Mouse (Mus musculus) forebrain, embryonic 11.5 days (tissue): ENCODE data around the gene Cd34. TPM values are rescaled to one million over a fixed set of nuclear protein-coding genes. Genes with fewer than 3 reads are reported as not detected.

Experiments
- ATAC-seq: fragments of 200-750 bp; cut with Nextera tagmentation; replicated peaks from 2 replicates; pipeline ENCODE4 v1.8.0; 2017; ENCODE audit warnings: moderate TSS enrichment; ENCODE audit not compliant: low FRiP score
- DNase-seq: peaks from one replicate; pipeline ENCODE4 v3.0.0-alpha.2; 2017; ENCODE audit warnings: low spot score
- H3K27ac ChIP-seq: fragments of 300-500 bp; sonication (generic); 2 replicates; pipeline ENCODE4 v1.5.1; 2014; ENCODE audit warnings: low read depth, low read length
- H3K27me3 ChIP-seq: fragments of 300-500 bp; sonication (generic); 2 replicates; pipeline ENCODE4 v1.6.1; 2014; ENCODE audit warnings: mild to moderate bottlenecking, low read length, mixed read lengths; ENCODE audit not compliant: control insufficient read depth, insufficient read depth
- H3K36me3 ChIP-seq: fragments of 300-500 bp; sonication (generic); 2 replicates; pipeline ENCODE4 v1.6.1; 2014; ENCODE audit warnings: mild to moderate bottlenecking, low read length, moderate library complexity, mixed read lengths; ENCODE audit not compliant: control insufficient read depth, insufficient read depth
- H3K4me1 ChIP-seq: fragments of 300-500 bp; sonication (generic); replicated peaks from 2 replicates; pipeline ENCODE4 v1.6.1; 2014; ENCODE audit warnings: low read length, mixed read lengths; ENCODE audit not compliant: control insufficient read depth, insufficient read depth
- H3K4me2 ChIP-seq: fragments of 300-500 bp; sonication (generic); 2 replicates; pipeline ENCODE4 v1.6.1; 2014; ENCODE audit warnings: low read depth, mild to moderate bottlenecking, low read length, moderate library complexity, mixed read lengths; ENCODE audit not compliant: severe bottlenecking
- H3K4me3 ChIP-seq: fragments of 300-500 bp; sonication (generic); 2 replicates; pipeline ENCODE4 v1.5.1; 2014; ENCODE audit warnings: low read depth, low read length
- H3K9ac ChIP-seq: fragments of 300-500 bp; sonication (generic); 2 replicates; pipeline ENCODE4 v1.6.1; 2014; ENCODE audit warnings: low read length
- H3K9me3 ChIP-seq: fragments of 300-500 bp; sonication (generic); 2 replicates; pipeline ENCODE4 v1.6.1; 2016; ENCODE audit warnings: low read length, mixed read lengths; ENCODE audit not compliant: control insufficient read depth
- WGBS: fragments of 180-500 bp; shearing (Covaris S2); extraction: QIAGEN DNeasy Blood & Tissue Kit; methylation state at CpG from one replicate; pipeline ENCODE4 v1.1.7; 2014; 5-methylcytosine and 5-hydroxymethylcytosine counted together
- polyA plus RNA-seq: library from polyadenylated mRNA; unstranded; fragments of >200 nt; fragmentation: Nextera tagmentation; extraction: Ambion mirVana; gene quantifications from 2 replicates; pipeline ENCODE4 v1.2.1, GENCODE M21; 2014

Gene Cd34
- polyA plus RNA-seq, 1 experiment from 2014 or later: 51.0 TPM

- ATAC-seq: no peak
Measured at GRCm38 (mm10) chr1:194929972-194930355, 8.7 kb upstream of the Cd34 start.

DNA sequence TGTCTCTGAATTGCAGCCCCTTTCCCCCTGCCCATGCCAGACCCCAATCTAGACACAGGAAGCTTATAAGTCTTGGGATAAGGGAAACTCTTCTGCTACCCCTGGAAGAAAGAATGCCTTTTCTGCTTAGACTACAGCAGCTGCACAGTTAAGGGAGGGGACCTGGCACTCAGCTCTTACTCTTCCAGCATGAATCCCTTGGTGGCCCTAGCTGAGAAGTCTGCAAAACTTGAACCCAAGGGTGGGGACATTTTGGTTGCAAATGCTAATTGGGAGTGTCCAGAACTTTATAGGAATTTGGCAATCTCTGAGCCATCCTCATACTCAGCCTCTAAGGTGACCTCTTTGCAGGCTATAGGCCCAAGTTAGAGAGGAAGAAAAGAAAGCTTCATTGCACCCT is 7.9 kb upstream of the Cd34 start:
- Histone ChIP-seq H3K36me3 (no peaks in the 10 kb centered on the region), H3K4me3 (no peak overlapping the region), H3K27ac (no peak overlapping the region), H3K4me1 (no peaks in the 10 kb centered on the region), H3K9me3 (no peaks in the 10 kb centered on the region), H3K4me2 (no peak overlapping the region), H3K27me3 (no peaks in the 10 kb centered on the region), H3K9ac (no peak overlapping the region)
- DNase-seq (no peak), ATAC-seq (no peak)

More at GRCm38 (mm10) chr1:194929972-194930355, 8.7 kb upstream of the Cd34 start:
- Histone ChIP-seq H3K4me2 (no peak overlapping the region), H3K27ac (no peak overlapping the region), H3K4me1 (no peaks in the 10 kb centered on the region), H3K4me3 (no peak overlapping the region), H3K27me3 (no peaks in the 10 kb centered on the region), H3K36me3 (no peaks in the 10 kb centered on the region), H3K9me3 (no peaks in the 10 kb centered on the region), H3K9ac (no peak overlapping the region)
- WGBS: 78% methylated on average over 1 of the region's 1 CpGs
- DNase-seq: no peak

DNA sequence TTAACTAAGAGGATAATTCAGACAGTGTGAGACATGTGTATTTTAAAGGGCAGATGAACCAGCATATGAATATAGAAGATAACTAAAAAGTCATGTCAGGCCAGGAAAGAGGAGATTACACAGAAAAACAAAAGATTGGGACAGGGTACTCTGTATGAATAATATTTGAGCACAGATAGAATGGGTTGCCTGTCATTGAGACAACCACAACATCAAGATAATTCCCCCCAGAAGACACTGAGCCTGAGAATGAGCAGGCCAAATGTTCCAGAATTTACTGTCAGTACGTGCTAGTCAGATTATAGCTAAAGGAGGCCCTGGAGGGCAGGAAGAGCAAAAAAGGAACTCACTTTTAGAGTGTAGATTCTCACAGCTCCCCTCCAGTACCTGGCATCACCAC is 3.3 kb upstream of the Cd34 start:
- H3K27ac ChIP-seq: no peak overlapping the region
- H3K9me3 ChIP-seq: no peaks in the 10 kb centered on the region
- H3K4me2 ChIP-seq: no peak overlapping the region
- no peaks in the 10 kb centered on the region for H3K27me3 ChIP-seq
- no peaks in the 10 kb centered on the region for H3K4me1 ChIP-seq
- no peak overlapping the region for H3K9ac ChIP-seq
- ATAC-seq (no peak), DNase-seq (no peak)
- 43% methylated on average over 1 of the region's 1 CpGs for WGBS
- no peaks in the 10 kb centered on the region for H3K36me3 ChIP-seq
- H3K4me3 ChIP-seq: no peak overlapping the region

GRCm38 (mm10) chr1:194941528-194941927 is 2.9 kb downstream of the Cd34 start:
- H3K4me2 ChIP-seq: no peak overlapping the region
- no peaks in the 10 kb centered on the region for H3K4me1 ChIP-seq
- H3K9me3 ChIP-seq: no peaks in the 10 kb centered on the region
- H3K27me3 ChIP-seq: no peaks in the 10 kb centered on the region
- DNase-seq (no peak), ATAC-seq (no peak)
- no peak overlapping the region for H3K27ac ChIP-seq
- H3K4me3 ChIP-seq: no peak overlapping the region
- H3K36me3 ChIP-seq: no peaks in the 10 kb centered on the region
- H3K9ac ChIP-seq: no peak overlapping the region

DNA sequence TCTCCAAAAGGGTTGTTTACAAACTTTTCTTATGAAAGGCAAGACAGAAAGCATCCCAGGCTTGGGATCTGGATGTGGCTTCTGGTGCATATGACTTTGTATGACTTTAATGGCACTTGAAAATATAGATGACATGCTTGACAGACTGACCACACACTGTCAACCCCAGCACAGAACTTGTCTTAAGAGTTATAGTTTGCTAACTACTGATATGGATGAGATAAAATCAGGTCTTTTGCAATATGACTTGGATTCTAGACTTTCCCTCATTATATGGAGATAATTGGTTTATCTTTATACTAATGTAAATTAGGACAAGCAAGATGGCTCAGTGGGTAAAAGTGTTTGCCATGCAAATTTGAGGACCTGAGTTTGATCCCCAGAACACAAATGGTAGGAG is 4.3 kb downstream of the Cd34 start:
- ATAC-seq (no peak), DNase-seq (no peak)
- no peaks in the 10 kb centered on the region for H3K4me1 ChIP-seq
- H3K4me3 ChIP-seq: no peak overlapping the region
- no peak overlapping the region for H3K9ac ChIP-seq
- H3K9me3 ChIP-seq: no peaks in the 10 kb centered on the region
- no peaks in the 10 kb centered on the region for H3K36me3 ChIP-seq
- H3K27me3 ChIP-seq: no peaks in the 10 kb centered on the region
- H3K4me2 ChIP-seq: no peak overlapping the region
- no peak overlapping the region for H3K27ac ChIP-seq

GRCm38 (mm10) chr1:194943485-194943884 is 4.9 kb downstream of the Cd34 start:
- ATAC-seq (no peak), DNase-seq (no peak)
- no peak overlapping the region for H3K9ac ChIP-seq
- H3K27me3 ChIP-seq: no peaks in the 10 kb centered on the region
- H3K36me3 ChIP-seq: no peaks in the 10 kb centered on the region
- 85% methylated on average over 5 of the region's 5 CpGs for WGBS
- no peak overlapping the region for H3K4me3 ChIP-seq
- no peak overlapping the region for H3K4me2 ChIP-seq
- no peaks in the 10 kb centered on the region for H3K4me1 ChIP-seq
- H3K9me3 ChIP-seq: no peaks in the 10 kb centered on the region
- no peak overlapping the region for H3K27ac ChIP-seq

DNA sequence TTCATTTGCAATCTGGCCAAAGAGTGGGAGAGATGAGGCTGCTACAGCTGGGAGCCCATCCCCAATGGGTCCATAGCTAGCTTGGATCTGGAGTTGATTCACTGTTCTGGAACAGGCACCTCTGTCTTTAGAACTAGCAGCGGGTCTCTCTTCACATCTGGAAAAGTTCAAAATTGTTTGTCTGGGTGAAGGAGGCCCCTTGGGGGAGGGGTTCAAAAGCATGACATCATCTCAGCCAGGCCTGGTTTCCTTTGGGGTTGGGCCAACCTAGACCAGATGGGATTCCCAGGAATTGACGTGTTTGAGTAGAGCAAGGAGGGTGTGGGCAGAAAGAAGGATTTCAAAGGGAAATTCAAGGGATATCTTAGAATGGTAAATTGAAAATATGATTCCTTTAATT is 6.8 kb downstream of the Cd34 start:
- Histone ChIP-seq H3K27me3 (no peaks in the 10 kb centered on the region), H3K9me3 (no peaks in the 10 kb centered on the region), H3K4me1 (no peaks in the 10 kb centered on the region), H3K9ac (no peak overlapping the region), H3K4me3 (no peak overlapping the region), H3K36me3 (no peaks in the 10 kb centered on the region), H3K4me2 (no peak overlapping the region), H3K27ac (no peak overlapping the region)
- WGBS: 72% methylated on average over 2 of the region's 2 CpGs
- ATAC-seq (no peak), DNase-seq (no peak)

- no peaks in the 10 kb centered on the region for H3K27me3 ChIP-seq
- no peak overlapping the region for H3K27ac ChIP-seq
- no peaks in the 10 kb centered on the region for H3K4me1 ChIP-seq
- no peaks in the 10 kb centered on the region for H3K36me3 ChIP-seq
- H3K4me3 ChIP-seq: no peak overlapping the region
- H3K9me3 ChIP-seq: no peaks in the 10 kb centered on the region
- no peak for ATAC-seq
- 97% methylated on average over 1 of the region's 1 CpGs for WGBS
- no peak for DNase-seq
- H3K4me2 ChIP-seq: no peak overlapping the region
- no peak overlapping the region for H3K9ac ChIP-seq
Measured at GRCm38 (mm10) chr1:194946467-194946866, 7.8 kb downstream of the Cd34 start.

DNA sequence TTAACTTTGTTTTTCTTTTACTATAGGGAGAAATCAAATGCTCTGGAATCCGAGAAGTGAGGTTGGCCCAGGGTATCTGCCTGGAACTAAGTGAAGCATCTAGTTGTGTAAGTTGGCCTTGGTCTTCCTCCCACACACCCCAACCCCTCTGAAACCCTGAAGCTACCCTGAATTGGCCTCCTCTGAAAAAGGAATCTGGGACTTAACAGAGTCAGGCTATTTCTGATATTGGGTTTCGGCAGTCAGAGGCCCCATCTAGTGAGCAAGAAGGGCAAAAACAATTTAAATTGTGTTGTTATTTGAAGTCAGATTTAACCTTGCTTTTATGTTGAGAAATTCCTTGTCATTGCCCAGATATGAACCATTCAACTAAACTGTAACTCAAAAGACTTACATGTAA is 12.3 kb downstream of the Cd34 start:
- no peak overlapping the region for H3K4me2 ChIP-seq
- H3K4me1 ChIP-seq: no peaks in the 10 kb centered on the region
- no peaks in the 10 kb centered on the region for H3K27me3 ChIP-seq
- ATAC-seq (no peak), DNase-seq (no peak)
- no peak overlapping the region for H3K9ac ChIP-seq
- no peaks in the 10 kb centered on the region for H3K36me3 ChIP-seq
- WGBS: 69% methylated on average over 2 of the region's 2 CpGs
- no peak overlapping the region for H3K4me3 ChIP-seq
- no peaks in the 10 kb centered on the region for H3K9me3 ChIP-seq
- no peak overlapping the region for H3K27ac ChIP-seq
